Mouse (Mus musculus) midbrain, embryonic 12.5 days (tissue): Measurements from ENCODE around the gene Flt1. TPM values are rescaled to one million over a fixed set of nuclear protein-coding genes. Genes with fewer than 3 reads are reported as not detected.

Experiments
- ATAC-seq: fragments of 200-750 bp; cut with Nextera tagmentation; 2 replicates; pipeline ENCODE4 v1.8.0; 2017; ENCODE audit warnings: low read depth, moderate TSS enrichment, moderate library complexity; ENCODE audit not compliant: low FRiP score
- H3K27ac ChIP-seq: fragments of 300-500 bp; sonication (generic); replicated peaks from 2 replicates; pipeline ENCODE4 v1.5.1; 2016; ENCODE audit warnings: mild to moderate bottlenecking
- H3K27me3 ChIP-seq: fragments of 300-500 bp; sonication (generic); 2 replicates; pipeline ENCODE4 v1.6.1; 2016; ENCODE audit warnings: mild to moderate bottlenecking
- H3K36me3 ChIP-seq: fragments of 300-500 bp; sonication (generic); 2 replicates; pipeline ENCODE4 v1.6.1; 2016
- H3K4me1 ChIP-seq: fragments of 300-500 bp; sonication (generic); 2 replicates; pipeline ENCODE4 v1.6.1; 2016
- H3K4me2 ChIP-seq: fragments of 300-500 bp; sonication (generic); replicated peaks from 2 replicates; pipeline ENCODE4 v1.6.1; 2016; ENCODE audit warnings: mild to moderate bottlenecking, moderate library complexity
- H3K4me3 ChIP-seq: fragments of 300-500 bp; sonication (generic); 2 replicates; pipeline ENCODE4 v1.5.1; 2016; ENCODE audit warnings: mild to moderate bottlenecking
- H3K9ac ChIP-seq: fragments of 300-500 bp; sonication (generic); replicated peaks from 2 replicates; pipeline ENCODE4 v1.6.1; 2016; ENCODE audit warnings: mild to moderate bottlenecking, moderate library complexity
- H3K9me3 ChIP-seq: fragments of 300-500 bp; sonication (generic); 2 replicates; pipeline ENCODE4 v1.6.1; 2016; ENCODE audit warnings: mild to moderate bottlenecking
- WGBS: fragments of 180-500 bp; shearing (Covaris S2); methylation state at CpG from one replicate; pipeline ENCODE4 v1.1.7; 2016; 5-methylcytosine and 5-hydroxymethylcytosine counted together
- polyA plus RNA-seq: library from polyadenylated mRNA; unstranded; fragments of >200 nt; fragmentation: Nextera tagmentation; extraction: Ambion mirVana; gene quantifications from 2 replicates; pipeline ENCODE4 v1.2.1, GENCODE M21; 2016

The Flt1 gene
- polyA plus RNA-seq, 1 experiment from 2014 or later = 12.6 TPM

DNA sequence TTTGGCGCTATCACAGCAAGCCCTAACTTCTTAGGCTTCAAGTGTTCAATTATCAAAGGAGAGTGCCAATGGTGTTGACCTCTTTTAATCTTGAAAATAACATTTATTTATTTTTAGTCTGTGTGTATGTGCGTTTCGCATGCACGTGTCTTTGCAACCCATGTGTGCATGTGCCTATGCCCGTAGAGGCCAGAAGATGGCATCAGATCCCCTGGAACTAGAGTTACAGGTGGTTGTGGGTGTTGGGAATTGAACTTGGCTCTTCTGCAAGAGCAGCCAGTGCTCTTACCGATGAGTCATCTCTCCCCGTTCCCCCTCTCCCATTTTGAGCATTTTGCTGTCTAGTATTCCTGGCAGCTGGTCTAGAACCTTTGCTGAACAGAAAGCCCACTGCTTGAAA is 70.0 kb downstream of the Flt1 start:
- no peaks in the 10 kb centered on the region for H3K36me3 ChIP-seq
- H3K9ac ChIP-seq = no peak overlapping the region
- peaks cover 5% of the 10 kb centered on the region; the same call in 1 of the 2 replicates for H3K9me3 ChIP-seq
- no peak overlapping the region for H3K27ac ChIP-seq
- H3K4me3 ChIP-seq = no peak overlapping the region
- H3K4me2 ChIP-seq = no peak overlapping the region
- ATAC-seq = no peak
- 82% methylated on average over 7 of the region's 7 CpGs for WGBS
- H3K4me1 ChIP-seq = no peaks in the 10 kb centered on the region
- no peaks in the 10 kb centered on the region for H3K27me3 ChIP-seq

- Histone ChIP-seq H3K9ac (no peak overlapping the region), H3K4me3 (no peak overlapping the region), H3K4me2 (no peak overlapping the region), H3K27ac (no peak overlapping the region), H3K4me1 (no peaks in the 10 kb centered on the region), H3K27me3 (no peaks in the 10 kb centered on the region), H3K36me3 (no peaks in the 10 kb centered on the region), H3K9me3 (peaks cover 5% of the 10 kb centered on the region; the same call in 1 of the 2 replicates)
- no peak for ATAC-seq
- WGBS = 92% methylated on average over 14 of the region's 14 CpGs
These were observed 74.6 kb downstream of the Flt1 start for GRCm38 (mm10) chr5:147651233-147651632.

GRCm38 (mm10) chr5:147646351-147646929 is 79.4 kb downstream of the Flt1 start:
- H3K36me3 ChIP-seq = no peaks in the 10 kb centered on the region
- H3K4me1 ChIP-seq = no peaks in the 10 kb centered on the region
- no peak for ATAC-seq
- no peak overlapping the region for H3K9ac ChIP-seq
- 74% methylated on average over 14 of the region's 14 CpGs for WGBS
- H3K4me2 ChIP-seq = no peak overlapping the region
- H3K27ac ChIP-seq = no peak overlapping the region
- H3K4me3 ChIP-seq = no peak overlapping the region
- H3K9me3 ChIP-seq = no peaks in the 10 kb centered on the region
- H3K27me3 ChIP-seq = no peaks in the 10 kb centered on the region

DNA sequence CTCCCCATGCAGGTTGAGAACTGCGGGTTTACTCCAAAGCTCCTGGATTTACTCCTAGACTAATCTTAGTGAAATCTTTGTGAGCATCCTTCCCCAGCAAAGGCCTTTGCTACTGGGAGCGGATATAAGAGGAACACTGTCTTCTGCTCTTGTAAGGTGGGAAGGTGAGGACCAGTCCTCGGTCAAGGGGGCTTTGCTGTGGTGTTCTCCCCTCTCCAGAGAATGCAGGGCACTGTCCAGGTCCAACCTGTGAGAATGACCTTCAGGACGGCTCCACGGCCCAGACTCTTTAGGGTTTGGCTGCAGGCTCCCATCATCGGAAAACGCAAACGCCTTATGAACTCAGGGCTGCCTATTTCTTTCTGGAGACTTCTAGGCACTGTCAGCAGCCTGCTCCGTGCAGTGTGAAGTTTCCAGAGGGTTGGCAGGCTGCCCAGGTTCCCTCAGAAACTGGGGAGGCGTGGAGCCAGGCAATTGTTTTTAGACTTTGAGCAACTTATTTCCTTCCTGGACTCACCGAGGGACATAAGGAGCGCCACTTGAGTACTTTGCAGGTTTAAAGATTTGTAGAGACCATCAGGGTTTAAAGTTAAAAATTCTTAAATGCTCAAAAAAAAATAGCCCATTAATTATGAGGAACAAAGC is 80.7 kb downstream of the Flt1 start:
- no peak overlapping the region for H3K9ac ChIP-seq
- no peaks in the 10 kb centered on the region for H3K9me3 ChIP-seq
- H3K4me3 ChIP-seq = no peak overlapping the region
- 77% methylated on average over 12 of the region's 12 CpGs for WGBS
- H3K4me2 ChIP-seq = no peak overlapping the region
- no peaks in the 10 kb centered on the region for H3K27me3 ChIP-seq
- ATAC-seq = no peak
- no peaks in the 10 kb centered on the region for H3K4me1 ChIP-seq
- no peak overlapping the region for H3K27ac ChIP-seq
- H3K36me3 ChIP-seq = no peaks in the 10 kb centered on the region

DNA sequence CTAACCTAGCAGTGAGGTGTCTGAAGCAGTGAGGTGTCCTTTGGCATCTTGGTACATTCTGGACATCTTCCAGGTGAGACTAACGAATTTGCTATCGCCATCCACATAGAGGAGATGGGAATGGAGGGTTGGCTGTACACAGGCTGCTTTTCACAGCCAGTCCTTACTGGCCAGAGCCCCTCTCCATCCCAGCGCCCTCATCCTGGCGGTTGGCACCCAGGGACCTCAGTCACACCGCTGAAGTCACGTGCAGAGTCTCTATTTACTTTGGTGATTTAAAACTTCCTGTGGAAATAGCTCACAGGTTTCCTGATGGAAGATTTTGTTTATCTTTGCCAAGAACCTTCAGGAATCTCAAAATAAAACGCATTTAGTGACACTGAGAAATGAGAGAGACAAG is 84.4 kb downstream of the Flt1 start:
- Histone ChIP-seq H3K36me3 (no peaks in the 10 kb centered on the region), H3K9ac (no peak overlapping the region), H3K27ac (no peak overlapping the region), H3K27me3 (no peaks in the 10 kb centered on the region), H3K4me3 (no peak overlapping the region), H3K9me3 (no peaks in the 10 kb centered on the region), H3K4me2 (no peak overlapping the region), H3K4me1 (peaks cover 6% of the 10 kb centered on the region; the same call in 1 of the 2 replicates)
- ATAC-seq = no peak
- WGBS = 75% methylated on average over 7 of the region's 7 CpGs

DNA sequence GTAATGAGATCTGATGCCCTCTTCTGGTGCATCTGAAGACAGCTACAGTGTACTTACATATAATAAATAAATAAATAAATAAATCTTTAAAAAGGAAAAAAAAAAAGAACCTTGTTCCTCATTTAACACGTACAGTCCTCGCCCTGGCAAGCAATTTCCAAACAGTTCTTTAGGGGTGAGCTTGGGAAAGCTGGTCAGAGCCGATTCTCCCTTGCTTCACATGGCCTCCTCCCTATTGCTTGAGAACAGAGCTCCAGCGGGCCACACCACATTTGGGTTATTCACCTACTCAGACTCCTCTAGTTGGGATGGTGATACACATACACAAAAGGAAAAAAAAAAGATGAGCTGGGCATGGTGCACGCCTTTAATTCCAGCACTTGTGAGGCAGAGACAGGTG is 85.9 kb downstream of the Flt1 start:
- H3K4me2 ChIP-seq = no peak overlapping the region
- no peaks in the 10 kb centered on the region for H3K9me3 ChIP-seq
- H3K27me3 ChIP-seq = no peaks in the 10 kb centered on the region
- H3K27ac ChIP-seq = no peak overlapping the region
- H3K4me1 ChIP-seq = peaks cover 6% of the 10 kb centered on the region; the same call in 1 of the 2 replicates
- no peak for ATAC-seq
- H3K36me3 ChIP-seq = no peaks in the 10 kb centered on the region
- H3K9ac ChIP-seq = no peak overlapping the region
- WGBS = 85% methylated on average over 5 of the region's 5 CpGs
- no peak overlapping the region for H3K4me3 ChIP-seq

DNA sequence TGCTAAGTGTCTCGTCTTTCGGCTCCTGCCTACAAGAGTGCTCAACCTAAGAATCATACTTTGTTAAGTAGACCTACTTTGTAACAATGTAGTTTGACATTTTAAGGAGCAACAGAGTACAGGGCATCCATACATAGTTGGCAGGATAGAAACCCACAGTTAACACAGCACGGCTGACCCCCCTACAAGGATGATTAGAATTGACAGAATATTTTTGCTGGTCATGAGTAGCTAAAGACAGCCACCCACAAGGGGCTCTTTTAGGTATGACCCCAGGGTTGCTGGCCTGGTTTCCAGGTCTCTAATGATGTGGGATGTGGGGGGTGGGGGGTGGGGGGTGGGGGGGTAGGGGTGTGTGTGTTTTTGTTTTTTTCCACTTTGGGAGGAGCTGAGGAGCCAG is 89.1 kb downstream of the Flt1 start:
- no peaks in the 10 kb centered on the region for H3K9me3 ChIP-seq
- 82% methylated on average over 3 of the region's 3 CpGs for WGBS
- H3K4me1 ChIP-seq = peaks cover 6% of the 10 kb centered on the region; the same call in 1 of the 2 replicates
- no peak overlapping the region for H3K27ac ChIP-seq
- no peak overlapping the region for H3K4me3 ChIP-seq
- no peak overlapping the region for H3K9ac ChIP-seq
- no peaks in the 10 kb centered on the region for H3K36me3 ChIP-seq
- ATAC-seq = no peak
- no peaks in the 10 kb centered on the region for H3K27me3 ChIP-seq
- H3K4me2 ChIP-seq = no peak overlapping the region

DNA sequence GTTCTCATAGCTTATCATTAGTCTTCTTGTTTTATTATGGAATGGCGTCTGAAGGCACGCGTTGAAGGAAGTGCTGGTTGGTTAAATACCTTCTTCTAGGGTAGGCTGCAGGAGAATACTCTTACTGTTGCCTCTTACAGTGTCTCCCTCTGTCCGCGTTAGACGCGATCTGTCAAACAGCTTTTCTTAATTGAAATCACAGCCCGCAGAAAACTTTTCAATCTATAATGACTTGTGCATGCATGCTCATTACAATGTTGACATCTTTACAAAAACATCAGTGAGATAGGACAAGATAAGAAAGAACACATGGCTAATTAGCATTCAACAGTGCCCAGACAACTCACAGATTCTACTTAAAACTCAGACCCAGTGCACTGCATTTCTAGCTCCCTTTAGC is 89.9 kb downstream of the Flt1 start:
- Histone ChIP-seq H3K27ac (no peak overlapping the region), H3K4me3 (no peak overlapping the region), H3K9me3 (no peaks in the 10 kb centered on the region), H3K36me3 (no peaks in the 10 kb centered on the region), H3K27me3 (no peaks in the 10 kb centered on the region), H3K4me2 (no peak overlapping the region), H3K9ac (no peak overlapping the region), H3K4me1 (peaks cover 6% of the 10 kb centered on the region; the same call in 1 of the 2 replicates)
- no peak for ATAC-seq
- WGBS = 82% methylated on average over 8 of the region's 8 CpGs

DNA sequence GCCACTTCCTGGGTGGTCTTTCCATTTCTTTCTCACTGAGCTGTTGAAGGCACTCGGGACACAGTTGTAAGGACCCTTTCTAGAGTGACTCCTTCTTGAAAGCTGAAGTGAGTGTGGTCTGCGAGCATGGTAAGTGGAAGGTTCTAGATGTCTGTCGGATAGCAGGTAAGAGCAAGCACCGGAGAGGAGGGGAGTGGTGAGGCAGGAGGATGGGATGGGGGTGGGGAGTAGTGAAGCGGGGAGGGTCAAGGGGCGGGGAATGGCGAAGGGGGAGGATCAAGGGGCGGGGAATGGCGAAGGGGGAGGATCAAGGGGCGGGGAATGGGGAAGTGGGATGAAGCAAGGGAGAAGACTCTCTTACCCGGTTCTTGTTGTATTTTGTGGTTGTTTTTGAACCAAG is 91.8 kb downstream of the Flt1 start:
- 21% methylated on average over 10 of the region's 11 CpGs for WGBS
- Histone ChIP-seq H3K9me3 (no peaks in the 10 kb centered on the region), H3K36me3 (no peaks in the 10 kb centered on the region), H3K4me3 (peak overlapping the region; percentile 14; the same call in 1 of the 2 replicates), H3K27ac (no peak overlapping the region), H3K9ac (no peak overlapping the region), H3K4me1 (peaks cover 6% of the 10 kb centered on the region; the same call in 1 of the 2 replicates), H3K27me3 (no peaks in the 10 kb centered on the region), H3K4me2 (peak overlapping the region; percentile 26)
- ATAC-seq = no peak

DNA sequence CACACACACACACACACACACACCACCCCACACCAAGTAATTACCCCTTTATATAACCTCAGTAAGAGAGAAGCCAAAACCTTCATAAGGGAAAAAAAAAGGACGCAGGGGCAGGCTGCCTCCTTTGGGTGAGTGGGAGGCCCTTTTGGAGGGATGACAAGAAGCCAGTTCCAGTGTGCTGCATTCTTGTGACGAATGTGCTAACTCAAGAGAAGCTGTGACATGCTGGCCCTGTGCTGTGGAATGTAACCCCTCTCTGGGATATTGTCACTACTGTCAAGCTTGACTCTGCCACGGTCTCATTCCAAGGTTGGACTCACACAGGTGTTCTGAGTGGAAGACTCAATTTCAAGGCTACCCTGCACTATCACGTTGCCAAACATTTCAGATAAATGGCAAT is 93.1 kb downstream of the Flt1 start:
- Histone ChIP-seq H3K27me3 (no peaks in the 10 kb centered on the region), H3K4me3 (no peak overlapping the region), H3K9ac (no peak overlapping the region), H3K9me3 (no peaks in the 10 kb centered on the region), H3K4me1 (peaks cover 6% of the 10 kb centered on the region; the same call in 1 of the 2 replicates), H3K4me2 (no peak overlapping the region), H3K36me3 (no peaks in the 10 kb centered on the region), H3K27ac (no peak overlapping the region)
- no peak for ATAC-seq
- 85% methylated on average over 4 of the region's 4 CpGs for WGBS

- H3K9me3 ChIP-seq = no peaks in the 10 kb centered on the region
- no peak overlapping the region for H3K4me2 ChIP-seq
- WGBS = 83% methylated on average over 17 of the region's 17 CpGs
- ATAC-seq = no peak
- no peak overlapping the region for H3K27ac ChIP-seq
- no peak overlapping the region for H3K4me3 ChIP-seq
- no peaks in the 10 kb centered on the region for H3K36me3 ChIP-seq
- H3K27me3 ChIP-seq = no peaks in the 10 kb centered on the region
- no peak overlapping the region for H3K9ac ChIP-seq
- no peaks in the 10 kb centered on the region for H3K4me1 ChIP-seq
These were observed 95.2 kb downstream of the Flt1 start for GRCm38 (mm10) chr5:147630426-147631290.

GRCm38 (mm10) chr5:147626944-147627343 is 98.9 kb downstream of the Flt1 start:
- Histone ChIP-seq H3K4me2 (no peak overlapping the region), H3K9ac (no peak overlapping the region), H3K27ac (no peak overlapping the region), H3K36me3 (no peaks in the 10 kb centered on the region), H3K27me3 (no peaks in the 10 kb centered on the region), H3K4me1 (no peaks in the 10 kb centered on the region), H3K4me3 (no peak overlapping the region), H3K9me3 (peaks cover 3% of the 10 kb centered on the region; the same call in 1 of the 2 replicates)
- 44% methylated on average over 2 of the region's 2 CpGs for WGBS
- no peak for ATAC-seq
